Mouse (Mus musculus) neural tube, embryonic 14.5 days (tissue): ENCODE measurements around the gene Gm10840. TPM values are rescaled to one million over a fixed set of nuclear protein-coding genes. Genes with fewer than 3 reads are reported as not detected.

Experiments
- ATAC-seq: fragments of 200-750 bp; cut with Nextera tagmentation; 2 replicates; pipeline ENCODE4 v1.8.0; 2017; ENCODE audit warnings: low read depth, mild to moderate bottlenecking, moderate TSS enrichment, moderate library complexity
- H3K27ac ChIP-seq: fragments of 300-500 bp; sonication (generic); 2 replicates; pipeline ENCODE4 v1.5.1; 2014; ENCODE audit warnings: low read depth, mild to moderate bottlenecking, control low read depth, low read length, moderate library complexity, mixed read lengths
- H3K27me3 ChIP-seq: fragments of 300-500 bp; sonication (generic); 2 replicates; pipeline ENCODE4 v1.6.1; 2014; ENCODE audit warnings: low read length; ENCODE audit not compliant: control insufficient read depth, insufficient read depth
- H3K36me3 ChIP-seq: fragments of 300-500 bp; sonication (generic); 2 replicates; pipeline ENCODE4 v1.6.1; 2014; ENCODE audit warnings: low read length, mixed read lengths; ENCODE audit not compliant: control insufficient read depth, insufficient read depth
- H3K4me1 ChIP-seq: fragments of 300-500 bp; sonication (generic); 2 replicates; pipeline ENCODE4 v1.6.1; 2014; ENCODE audit warnings: low read length; ENCODE audit not compliant: control insufficient read depth, insufficient read depth
- H3K4me2 ChIP-seq: fragments of 300-500 bp; sonication (generic); 2 replicates; pipeline ENCODE4 v1.6.1; 2014; ENCODE audit warnings: mild to moderate bottlenecking, low read depth, low read length, control low read depth
- H3K4me3 ChIP-seq: fragments of 300-500 bp; sonication (generic); 2 replicates; pipeline ENCODE4 v1.5.1; 2014; ENCODE audit warnings: low read depth, low read length, control low read depth, mixed read lengths
- H3K9ac ChIP-seq: fragments of 300-500 bp; sonication (generic); replicated peaks from 2 replicates; pipeline ENCODE4 v1.6.1; 2014; ENCODE audit warnings: low read depth, mild to moderate bottlenecking, control low read depth, low read length, mixed read lengths
- H3K9me3 ChIP-seq: fragments of 300-500 bp; sonication (generic); 2 replicates; pipeline ENCODE4 v1.6.1; 2016; ENCODE audit warnings: low read length; ENCODE audit not compliant: control insufficient read depth
- WGBS: fragments of 180-500 bp; shearing (Covaris S2); extraction: QIAGEN DNeasy Blood & Tissue Kit; methylation state at CpG from one replicate; pipeline ENCODE4 v1.1.7; 2014; 5-methylcytosine and 5-hydroxymethylcytosine counted together
- polyA plus RNA-seq: library from polyadenylated mRNA; unstranded; fragments of >200 nt; fragmentation: Nextera tagmentation; extraction: Ambion mirVana; gene quantifications from 2 replicates; pipeline ENCODE4 v1.2.1, GENCODE M21; 2014

Gene Gm10840
- polyA plus RNA-seq, 1 experiment from 2014 or later = 0.88 TPM

- peak overlapping the region; percentile 97 for H3K9ac ChIP-seq
- no peaks in the 10 kb centered on the region for H3K27me3 ChIP-seq
- ATAC-seq = peak; percentile 10; the same call in 1 of the 2 replicates
- H3K4me3 ChIP-seq = peak overlapping the region; percentile 79
- H3K4me1 ChIP-seq = peaks cover 24% of the 10 kb centered on the region
- no peaks in the 10 kb centered on the region for H3K9me3 ChIP-seq
- H3K27ac ChIP-seq = peak overlapping the region; percentile 97
- peaks cover 17% of the 10 kb centered on the region for H3K36me3 ChIP-seq
- 33% methylated on average over 9 of the region's 9 CpGs for WGBS
- peak overlapping the region; percentile 94 for H3K4me2 ChIP-seq
These were observed 1.8 kb upstream of the Gm10840 start for GRCm38 (mm10) chr11:106158930-106159215.

GRCm38 (mm10) chr11:106159216-106159920 lies 1.3 kb upstream of the Gm10840 start:
- ATAC-seq = peak; percentile 33
- 1% methylated on average over 25 of the region's 25 CpGs for WGBS

GRCm38 (mm10) chr11:106159921-106160840 lies 469 bp upstream of the Gm10840 start:
- Histone ChIP-seq H3K9me3 (no peaks in the 10 kb centered on the region), H3K9ac (peak overlapping the region; percentile 97), H3K4me2 (peak overlapping the region; percentile 94), H3K27ac (peak overlapping the region; percentile 97), H3K36me3 (peaks cover 20% of the 10 kb centered on the region), H3K27me3 (no peaks in the 10 kb centered on the region), H3K4me1 (peaks cover 24% of the 10 kb centered on the region), H3K4me3 (peak overlapping the region; percentile 79)
- under 1% methylated on average over 67 of the region's 106 CpGs for WGBS
- ATAC-seq = peak; percentile 72

More at GRCm38 (mm10) chr11:106159216-106159920, 1.3 kb upstream of the Gm10840 start:
- Histone ChIP-seq H3K27me3 (no peaks in the 10 kb centered on the region), H3K9ac (peak overlapping the region; percentile 97), H3K4me1 (peaks cover 24% of the 10 kb centered on the region), H3K36me3 (peaks cover 17% of the 10 kb centered on the region), H3K4me3 (peak overlapping the region; percentile 79), H3K4me2 (peak overlapping the region; percentile 94), H3K27ac (peak overlapping the region; percentile 97), H3K9me3 (no peaks in the 10 kb centered on the region)

- Histone ChIP-seq H3K27ac (no peak overlapping the region), H3K36me3 (peaks cover 28% of the 10 kb centered on the region), H3K27me3 (no peaks in the 10 kb centered on the region), H3K4me3 (no peak overlapping the region), H3K4me2 (no peak overlapping the region), H3K9me3 (no peaks in the 10 kb centered on the region), H3K4me1 (peaks cover 24% of the 10 kb centered on the region), H3K9ac (no peak overlapping the region)
- ATAC-seq = no peak
- 96% methylated on average over 2 of the region's 2 CpGs for WGBS
These were observed 1.6 kb downstream of the Gm10840 start for GRCm38 (mm10) chr11:106162237-106162636.

GRCm38 (mm10) chr11:106163546-106163945 lies 2.9 kb downstream of the Gm10840 start:
- Histone ChIP-seq H3K9ac (no peak overlapping the region), H3K4me1 (peaks cover 18% of the 10 kb centered on the region), H3K9me3 (no peaks in the 10 kb centered on the region), H3K4me3 (no peak overlapping the region), H3K27ac (no peak overlapping the region), H3K4me2 (no peak overlapping the region), H3K27me3 (no peaks in the 10 kb centered on the region), H3K36me3 (peaks cover 38% of the 10 kb centered on the region)
- WGBS = 90% methylated on average over 4 of the region's 4 CpGs
- ATAC-seq = no peak

- H3K36me3 ChIP-seq = peaks cover 41% of the 10 kb centered on the region
- no peak overlapping the region for H3K27ac ChIP-seq
- ATAC-seq = no peak
- H3K27me3 ChIP-seq = no peaks in the 10 kb centered on the region
- peaks cover 11% of the 10 kb centered on the region for H3K4me1 ChIP-seq
- no peak overlapping the region for H3K4me2 ChIP-seq
- no peaks in the 10 kb centered on the region for H3K9me3 ChIP-seq
- 94% methylated on average over 16 of the region's 16 CpGs for WGBS
- H3K4me3 ChIP-seq = no peak overlapping the region
- H3K9ac ChIP-seq = no peak overlapping the region
These were observed 4.0 kb downstream of the Gm10840 start for GRCm38 (mm10) chr11:106164601-106165180.

- no peak for ATAC-seq
- H3K36me3 ChIP-seq = peaks cover 48% of the 10 kb centered on the region
- H3K27ac ChIP-seq = no peak overlapping the region
- WGBS = 90% methylated on average over 5 of the region's 5 CpGs
- H3K4me3 ChIP-seq = no peak overlapping the region
- no peaks in the 10 kb centered on the region for H3K27me3 ChIP-seq
- H3K4me1 ChIP-seq = no peaks in the 10 kb centered on the region
- H3K4me2 ChIP-seq = no peak overlapping the region
- no peaks in the 10 kb centered on the region for H3K9me3 ChIP-seq
- no peak overlapping the region for H3K9ac ChIP-seq
These were observed 6.8 kb downstream of the Gm10840 start for GRCm38 (mm10) chr11:106167435-106167834.

GRCm38 (mm10) chr11:106170807-106171206 lies 10.2 kb downstream of the Gm10840 start:
- no peak overlapping the region for H3K4me3 ChIP-seq
- H3K27ac ChIP-seq = no peak overlapping the region
- H3K4me2 ChIP-seq = no peak overlapping the region
- no peak for ATAC-seq
- no peaks in the 10 kb centered on the region for H3K9me3 ChIP-seq
- H3K4me1 ChIP-seq = no peaks in the 10 kb centered on the region
- peaks cover 30% of the 10 kb centered on the region; the same call in 1 of the 2 replicates for H3K36me3 ChIP-seq
- no peaks in the 10 kb centered on the region for H3K27me3 ChIP-seq
- WGBS = 79% methylated on average over 7 of the region's 7 CpGs
- H3K9ac ChIP-seq = no peak overlapping the region
